Mouse (Mus musculus) liver, embryonic 16.5 days (tissue): Measurements from ENCODE around the gene Gamt. TPM values are rescaled to one million over a fixed set of nuclear protein-coding genes. Genes with fewer than 3 reads are reported as not detected.

Source experiments
- ATAC-seq: fragments of 200-750 bp; cut with Nextera tagmentation; 2 replicates; pipeline ENCODE4 v1.8.0; 2017; ENCODE audit warnings: low read depth, mild to moderate bottlenecking, moderate number of reproducible peaks, moderate library complexity
- H3K27ac ChIP-seq: fragments of 300-500 bp; sonication (generic); 2 replicates; pipeline ENCODE4 v1.5.1; 2014; ENCODE audit warnings: mild to moderate bottlenecking, low read length
- H3K27me3 ChIP-seq: fragments of 300-500 bp; sonication (generic); 2 replicates; pipeline ENCODE4 v1.6.1; 2014; ENCODE audit warnings: low read depth, low read length, mixed read lengths; ENCODE audit not compliant: control insufficient read depth, insufficient read depth
- H3K36me3 ChIP-seq: fragments of 300-500 bp; sonication (generic); 2 replicates; pipeline ENCODE4 v1.6.1; 2014; ENCODE audit warnings: mild to moderate bottlenecking; ENCODE audit not compliant: control insufficient read depth, insufficient read depth
- H3K4me1 ChIP-seq: fragments of 300-500 bp; sonication (generic); 2 replicates; pipeline ENCODE4 v1.6.1; 2014; ENCODE audit warnings: low read depth, low read length, mixed read lengths; ENCODE audit not compliant: control insufficient read depth
- H3K4me2 ChIP-seq: fragments of 300-500 bp; sonication (generic); 2 replicates; pipeline ENCODE4 v1.6.1; 2014; ENCODE audit warnings: low read depth, low read length, mixed read lengths
- H3K4me3 ChIP-seq: fragments of 300-500 bp; sonication (generic); 2 replicates; pipeline ENCODE4 v1.5.1; 2014; ENCODE audit warnings: low read depth, mild to moderate bottlenecking, low read length
- H3K9ac ChIP-seq: fragments of 300-500 bp; sonication (generic); 2 replicates; pipeline ENCODE4 v1.6.1; 2014; ENCODE audit warnings: low read depth, low read length
- H3K9me3 ChIP-seq: fragments of 300-500 bp; sonication (generic); replicated peaks from 2 replicates; pipeline ENCODE4 v1.6.1; 2016; ENCODE audit warnings: low read length; ENCODE audit not compliant: control insufficient read depth
- WGBS: fragments of 180-500 bp; shearing (Covaris S2); extraction: QIAGEN DNeasy Blood & Tissue Kit; methylation state at CpG from one replicate; pipeline ENCODE4 v1.1.7; 2014; ENCODE audit not compliant: insufficient replicate concordance; 5-methylcytosine and 5-hydroxymethylcytosine counted together
- polyA plus RNA-seq: library from polyadenylated mRNA; unstranded; fragments of >200 nt; fragmentation: Nextera tagmentation; extraction: Ambion mirVana; gene quantifications from 2 replicates; pipeline ENCODE4 v1.2.1, GENCODE M21; 2015

The Gamt gene
- polyA plus RNA-seq, 1 experiment from 2014 or later: 166 TPM

DNA sequence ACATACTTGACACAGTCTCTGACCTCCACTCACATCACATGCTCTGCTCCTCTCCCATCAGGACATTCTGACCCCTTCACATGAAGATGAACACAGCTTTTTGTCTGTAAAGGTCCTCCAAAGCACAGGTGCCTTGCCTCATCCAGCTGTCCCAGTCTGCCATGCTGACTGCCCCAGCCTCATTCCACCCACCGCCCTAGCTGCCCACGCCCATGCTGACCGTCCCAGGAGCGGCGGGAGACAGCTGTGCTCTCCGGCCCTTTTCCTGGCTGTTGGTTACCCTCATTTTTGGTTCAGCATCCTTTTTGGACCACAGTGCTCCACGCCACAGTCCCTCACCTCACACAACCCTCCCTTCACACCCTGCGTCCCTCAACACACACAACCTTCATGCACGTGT, 17.6 kb upstream of the Gamt start:
- no peak for ATAC-seq
- Histone ChIP-seq H3K4me3 (no peak overlapping the region), H3K27me3 (no peaks in the 10 kb centered on the region), H3K27ac (no peak overlapping the region), H3K4me2 (no peak overlapping the region), H3K36me3 (peaks cover 73% of the 10 kb centered on the region), H3K4me1 (peaks cover 14% of the 10 kb centered on the region), H3K9me3 (no peaks in the 10 kb centered on the region), H3K9ac (no peak overlapping the region)
- WGBS: 92% methylated on average over 9 of the region's 9 CpGs

GRCm38 (mm10) chr10:80276238-80276637, 15.4 kb upstream of the Gamt start:
- peak overlapping the region; percentile 38; the same call in 1 of the 2 replicates for H3K27ac ChIP-seq
- H3K27me3 ChIP-seq: no peaks in the 10 kb centered on the region
- peaks cover 70% of the 10 kb centered on the region for H3K36me3 ChIP-seq
- WGBS: 54% methylated on average over 4 of the region's 5 CpGs
- no peaks in the 10 kb centered on the region for H3K9me3 ChIP-seq
- H3K9ac ChIP-seq: no peak overlapping the region
- ATAC-seq: peak; percentile 59
- no peak overlapping the region for H3K4me3 ChIP-seq
- H3K4me1 ChIP-seq: peaks cover 26% of the 10 kb centered on the region
- no peak overlapping the region for H3K4me2 ChIP-seq

GRCm38 (mm10) chr10:80273847-80274246, 13.0 kb upstream of the Gamt start:
- H3K9me3 ChIP-seq: no peaks in the 10 kb centered on the region
- no peak overlapping the region for H3K4me3 ChIP-seq
- H3K36me3 ChIP-seq: peaks cover 51% of the 10 kb centered on the region
- peaks cover 45% of the 10 kb centered on the region for H3K4me1 ChIP-seq
- H3K4me2 ChIP-seq: no peak overlapping the region
- H3K27me3 ChIP-seq: no peaks in the 10 kb centered on the region
- ATAC-seq: no peak
- no peak overlapping the region for H3K27ac ChIP-seq
- H3K9ac ChIP-seq: 0 out of 2 replicates have a peak overlapping the region, but pooled peaks have one; percentile 10
- 74% methylated on average over 3 of the region's 3 CpGs for WGBS

- Histone ChIP-seq H3K27ac (peak overlapping the region; percentile 94), H3K27me3 (no peaks in the 10 kb centered on the region), H3K4me3 (peak overlapping the region; percentile 41), H3K9ac (peak overlapping the region; percentile 62), H3K4me2 (peak overlapping the region; percentile 61), H3K4me1 (peaks cover 61% of the 10 kb centered on the region), H3K36me3 (peaks cover 36% of the 10 kb centered on the region), H3K9me3 (no peaks in the 10 kb centered on the region)
- peak; percentile 49 for ATAC-seq
- WGBS: 56% methylated on average over 8 of the region's 8 CpGs
These were observed 11.2 kb upstream of the Gamt start for GRCm38 (mm10) chr10:80271870-80272585.

- H3K9me3 ChIP-seq: no peaks in the 10 kb centered on the region
- peaks cover 68% of the 10 kb centered on the region for H3K4me1 ChIP-seq
- 65% methylated on average over 5 of the region's 5 CpGs for WGBS
- H3K27me3 ChIP-seq: no peaks in the 10 kb centered on the region
- H3K4me2 ChIP-seq: peak overlapping the region; percentile 61
- no peak for ATAC-seq
- peak overlapping the region; percentile 41 for H3K4me3 ChIP-seq
- peaks cover 32% of the 10 kb centered on the region for H3K36me3 ChIP-seq
- peak overlapping the region; percentile 62 for H3K9ac ChIP-seq
- H3K27ac ChIP-seq: peak overlapping the region; percentile 94
These were observed 10.5 kb upstream of the Gamt start for GRCm38 (mm10) chr10:80271186-80271843.

DNA sequence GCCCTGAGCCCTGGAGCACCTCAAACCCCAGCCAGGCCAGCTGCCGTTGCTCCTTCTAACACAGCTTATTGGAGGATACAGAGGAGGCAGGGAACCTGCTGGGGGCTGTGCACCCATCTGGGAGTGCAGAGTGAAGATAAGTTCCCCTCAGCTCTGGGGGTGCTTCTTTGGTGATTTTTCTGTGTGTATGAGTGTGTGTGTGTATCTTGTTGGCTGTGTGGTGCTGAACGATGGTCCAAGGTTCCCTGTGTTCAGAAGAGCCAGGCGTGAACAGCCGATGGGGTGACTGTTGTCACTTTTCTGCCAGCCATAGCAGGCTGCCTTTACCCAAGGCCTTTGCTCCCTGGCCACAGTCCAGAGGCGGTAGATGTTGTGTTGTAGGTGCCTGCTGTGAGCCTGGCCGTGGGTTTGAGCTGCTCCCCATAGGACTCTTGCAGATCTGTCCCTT, 9.9 kb upstream of the Gamt start:
- H3K27ac ChIP-seq: peak overlapping the region; percentile 94
- no peaks in the 10 kb centered on the region for H3K27me3 ChIP-seq
- peak; percentile 72 for ATAC-seq
- H3K4me3 ChIP-seq: peak overlapping the region; percentile 41
- WGBS: 21% methylated on average over 6 of the region's 6 CpGs
- peaks cover 26% of the 10 kb centered on the region for H3K36me3 ChIP-seq
- peak overlapping the region; percentile 62 for H3K9ac ChIP-seq
- H3K4me1 ChIP-seq: peaks cover 70% of the 10 kb centered on the region
- peak overlapping the region; percentile 61 for H3K4me2 ChIP-seq
- H3K9me3 ChIP-seq: no peaks in the 10 kb centered on the region

GRCm38 (mm10) chr10:80270099-80270498, 9.3 kb upstream of the Gamt start:
- peak; percentile 33; the same call in 1 of the 2 replicates for ATAC-seq
- Histone ChIP-seq H3K27me3 (no peaks in the 10 kb centered on the region), H3K9me3 (no peaks in the 10 kb centered on the region), H3K4me1 (peaks cover 71% of the 10 kb centered on the region), H3K36me3 (peaks cover 23% of the 10 kb centered on the region), H3K27ac (peak overlapping the region; percentile 94), H3K4me3 (peak overlapping the region; percentile 41), H3K4me2 (peak overlapping the region; percentile 61), H3K9ac (peak overlapping the region; percentile 62)
- WGBS: 22% methylated on average over 2 of the region's 2 CpGs

GRCm38 (mm10) chr10:80265149-80265486, 4.3 kb upstream of the Gamt start:
- Histone ChIP-seq H3K4me2 (peak overlapping the region; percentile 89), H3K4me3 (peak overlapping the region; percentile 86), H3K9ac (peak overlapping the region; percentile 95), H3K27me3 (no peaks in the 10 kb centered on the region), H3K9me3 (no peaks in the 10 kb centered on the region), H3K36me3 (peaks cover 2% of the 10 kb centered on the region; the same call in 1 of the 2 replicates), H3K4me1 (peaks cover 74% of the 10 kb centered on the region), H3K27ac (peak overlapping the region; percentile 88)
- 1% methylated on average over 18 of the region's 18 CpGs for WGBS
- no peak for ATAC-seq
